Comparison of ENCODE assay signal across 16 mouse cellular contexts in the genomic region with DNA sequence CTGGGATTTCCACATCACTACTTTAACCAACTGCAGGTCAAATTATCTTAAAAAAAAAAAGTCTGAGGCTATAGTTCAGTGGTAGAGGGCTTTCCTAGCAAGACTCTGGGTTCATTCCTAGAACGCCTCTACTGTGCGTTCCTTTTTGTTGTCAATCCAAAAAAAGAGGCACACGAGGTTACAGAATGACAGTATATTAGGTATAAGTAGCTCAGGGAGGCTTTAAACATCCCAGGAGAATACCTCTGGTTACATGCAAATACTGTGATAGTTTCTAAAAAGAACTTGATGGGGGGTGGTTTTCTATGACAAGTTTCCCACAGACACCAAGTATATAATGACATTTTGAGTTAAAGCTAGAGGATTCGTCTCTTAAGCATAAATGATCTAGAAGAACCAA.
"Had no signal": no experiment of that assay in that cellular context is flagged by ENCODE, and none has a peak within 500 bp of the region (broad histone marks: within the 10 kb centered on the region; RNA-seq: fewer than 3 reads in every experiment).

No protein-coding gene starts in this region.

- H3K9me3 ChIP-seq: neural tube, embryonic 13.5 days; neural tube, embryonic 15.5 days; stomach, embryonic 15.5 days had no signal

- H3K27ac ChIP-seq: neural tube, embryonic 13.5 days; neural tube, embryonic 15.5 days; stomach, embryonic 15.5 days; stomach, postnatal 0 days had no signal

- H3K9ac ChIP-seq: neural tube, embryonic 13.5 days; neural tube, embryonic 15.5 days; stomach, embryonic 15.5 days had no signal

- H3K27me3 ChIP-seq: neural tube, embryonic 13.5 days; neural tube, embryonic 15.5 days had no signal

- H3K4me3 ChIP-seq: neural tube, embryonic 13.5 days; neural tube, embryonic 15.5 days; stomach, embryonic 15.5 days had no signal

- H3K36me3 ChIP-seq: stomach, embryonic 15.5 days had no signal

- H3K4me2 ChIP-seq: neural tube, embryonic 13.5 days; stomach, embryonic 15.5 days had no signal

- DNase-seq: retina, postnatal 1 day; right cerebral cortex, adult 18-20 months; right cerebral cortex, postnatal 14 days; right cerebral cortex, postnatal 25 days; right cerebral cortex, postnatal 4 days; spleen, adult 18-20 months; thymus, adult 18-20 months; thymus, adult 2 months; thymus, postnatal 14 days; thymus, postnatal 25 days; thymus, postnatal 36 days; thymus, postnatal 4 days had no signal
